Mouse (Mus musculus) retina, postnatal 1 day (tissue): Measurements from ENCODE around the gene Hoxd9.

Experiments
- DNase-seq: peaks from one replicate; pipeline ENCODE4 v3.0.0-alpha.2; 2012

The Hoxd9 gene

DNA sequence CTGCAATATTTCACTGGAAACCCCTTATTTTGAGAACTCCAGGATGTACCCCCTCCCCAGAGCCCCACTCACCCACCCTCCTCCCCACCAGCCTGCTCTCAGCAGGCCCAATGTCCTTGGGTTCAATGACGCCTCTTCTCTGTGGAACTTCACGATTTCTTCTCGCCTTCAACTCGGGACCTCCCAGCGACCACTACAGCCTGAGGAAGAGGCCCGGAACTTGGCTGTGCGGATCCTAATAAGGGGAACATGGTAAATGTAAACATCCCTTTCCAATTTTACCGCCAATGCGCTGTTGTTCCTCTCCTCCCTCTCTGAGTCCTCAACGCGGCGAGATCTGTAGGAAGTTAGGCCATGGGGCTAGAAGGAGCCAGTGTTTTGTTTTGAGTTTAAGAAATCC lies 13.4 kb upstream of the Hoxd9 start:
- DNase-seq: no peak

DNA sequence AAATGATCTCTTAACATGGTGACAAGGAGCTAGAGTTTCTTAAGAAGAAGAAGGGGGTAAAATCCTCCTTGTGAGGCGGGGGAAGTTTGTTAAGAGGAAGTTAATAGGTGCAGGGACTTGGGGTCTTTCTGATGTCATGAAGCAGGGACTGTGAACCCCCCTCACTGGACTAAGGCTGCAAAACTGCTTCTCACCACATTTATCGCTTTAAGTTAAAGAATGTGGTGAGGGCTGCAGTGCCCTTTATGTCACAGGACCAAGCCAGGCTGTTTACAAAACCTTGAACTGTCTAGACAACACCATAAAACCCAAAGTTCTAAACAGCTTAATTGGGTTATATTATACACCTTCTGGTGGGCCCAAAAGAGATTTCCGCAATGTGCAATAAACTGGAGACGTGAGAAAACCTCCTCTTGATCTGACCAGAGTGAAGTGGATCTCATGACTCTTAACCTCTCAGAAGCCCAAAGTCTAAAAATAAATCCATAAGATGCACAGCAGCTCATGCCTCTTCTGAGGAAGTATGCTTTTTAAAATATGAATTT lies 12.4 kb upstream of the Hoxd9 start:
- no peak for DNase-seq

DNA sequence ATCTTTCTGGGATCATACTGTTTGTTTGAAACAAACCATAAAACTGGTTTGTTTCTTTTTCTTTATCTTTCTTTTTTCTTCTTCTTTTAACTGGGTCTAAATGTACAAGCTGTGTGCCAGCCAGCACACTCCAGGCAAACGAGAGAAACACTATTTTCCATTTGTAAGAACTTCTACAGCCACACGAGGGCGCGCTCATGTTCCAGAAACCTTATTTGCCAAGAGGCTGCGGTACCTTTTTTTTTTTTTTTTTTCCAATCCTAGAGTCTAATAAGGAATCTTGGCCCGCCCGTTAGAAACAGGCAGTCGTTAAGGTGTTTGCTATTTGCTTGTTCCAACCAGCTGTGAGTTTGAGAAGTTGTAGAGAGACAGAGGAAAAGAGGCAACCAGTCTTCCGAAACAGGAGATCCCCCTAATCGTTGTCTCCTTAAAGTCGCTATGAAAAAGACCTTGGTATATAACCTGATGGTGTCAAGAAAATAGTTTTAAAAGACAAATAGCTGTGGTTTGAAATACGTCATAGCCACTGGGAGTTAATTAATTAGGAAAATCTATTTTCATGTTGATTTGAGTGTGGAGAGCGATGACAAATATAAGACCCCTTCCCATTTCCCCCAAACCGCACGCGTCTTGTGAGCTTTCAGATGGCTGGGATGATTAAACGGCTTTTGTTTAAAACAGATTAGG lies 11.1 kb upstream of the Hoxd9 start:
- DNase-seq: peak; percentile 83

DNA sequence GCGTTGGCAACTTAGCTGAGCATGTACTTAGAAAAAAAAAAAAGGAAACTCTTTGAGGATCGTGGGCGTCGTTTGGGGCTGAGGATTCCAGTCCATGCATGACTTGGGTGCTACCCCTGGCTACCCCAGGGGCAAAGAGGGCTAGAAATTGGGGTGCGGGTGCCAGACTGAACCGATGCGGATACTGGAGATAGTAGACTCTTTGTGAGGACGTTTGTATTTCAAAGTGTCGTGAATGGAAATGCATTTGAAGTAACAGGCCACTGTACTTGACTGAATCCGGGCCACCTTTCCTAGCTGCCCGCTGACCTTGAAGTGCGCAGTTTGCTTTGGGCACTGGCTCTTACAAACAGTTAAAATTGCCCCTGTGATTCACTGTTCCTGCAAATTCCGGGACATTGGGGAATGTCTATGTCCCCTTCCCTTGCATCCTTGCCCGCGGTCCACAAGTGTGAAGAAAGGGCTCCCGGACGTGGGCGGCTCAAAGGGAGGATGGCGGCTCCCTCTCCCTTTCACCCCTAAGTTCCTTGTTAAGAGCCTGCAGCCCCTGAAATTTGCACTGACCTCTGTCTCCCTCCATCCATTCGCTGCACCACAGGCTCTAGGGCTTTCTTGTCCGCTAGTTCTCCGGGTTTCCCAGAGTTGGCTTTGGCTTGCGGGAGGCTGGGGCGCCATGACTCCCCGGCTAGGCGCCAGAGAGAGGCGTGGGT lies 10.4 kb upstream of the Hoxd9 start:
- no peak for DNase-seq

DNA sequence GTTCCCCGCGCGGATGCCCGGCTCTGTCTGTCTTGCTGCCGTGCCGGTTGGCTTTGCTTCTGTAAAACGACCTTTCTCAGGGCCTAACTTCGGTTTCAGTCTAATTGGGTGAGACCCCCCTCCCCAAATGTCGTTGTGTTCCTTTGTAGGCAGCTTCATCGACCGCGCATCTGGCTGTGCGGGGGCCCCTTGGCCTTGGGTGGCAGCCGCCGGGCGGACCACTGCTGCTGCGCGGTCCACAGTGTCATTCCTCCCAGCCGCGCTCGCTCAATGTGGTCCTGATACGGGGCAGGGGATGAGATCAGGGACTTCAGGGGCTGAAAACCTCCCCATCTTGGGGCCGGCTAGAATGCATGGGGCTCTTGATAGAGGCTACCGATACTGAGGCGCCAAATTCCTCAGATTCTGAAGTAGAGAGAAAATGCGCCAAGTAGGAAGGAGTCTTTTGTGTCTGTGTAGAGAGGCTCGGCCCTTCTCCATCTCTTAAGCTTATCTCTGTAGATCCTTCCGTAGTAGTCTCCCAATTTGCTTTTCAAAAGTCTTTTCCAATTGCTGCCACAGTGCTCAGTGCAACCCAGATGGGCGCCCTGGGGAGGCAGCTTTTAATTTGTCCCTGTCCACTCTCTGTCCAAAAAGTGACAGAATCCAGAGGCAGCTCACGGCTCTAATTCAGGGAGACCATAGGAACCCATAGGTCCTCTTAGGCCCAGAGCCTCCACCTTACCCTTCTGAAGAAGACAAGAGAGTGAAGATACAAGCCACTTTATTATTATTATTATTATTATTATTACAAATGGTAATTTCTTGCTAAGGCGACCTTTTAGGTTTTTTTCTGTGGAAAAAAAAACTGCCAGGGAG lies 9.6 kb upstream of the Hoxd9 start:
- no peak for DNase-seq

DNA sequence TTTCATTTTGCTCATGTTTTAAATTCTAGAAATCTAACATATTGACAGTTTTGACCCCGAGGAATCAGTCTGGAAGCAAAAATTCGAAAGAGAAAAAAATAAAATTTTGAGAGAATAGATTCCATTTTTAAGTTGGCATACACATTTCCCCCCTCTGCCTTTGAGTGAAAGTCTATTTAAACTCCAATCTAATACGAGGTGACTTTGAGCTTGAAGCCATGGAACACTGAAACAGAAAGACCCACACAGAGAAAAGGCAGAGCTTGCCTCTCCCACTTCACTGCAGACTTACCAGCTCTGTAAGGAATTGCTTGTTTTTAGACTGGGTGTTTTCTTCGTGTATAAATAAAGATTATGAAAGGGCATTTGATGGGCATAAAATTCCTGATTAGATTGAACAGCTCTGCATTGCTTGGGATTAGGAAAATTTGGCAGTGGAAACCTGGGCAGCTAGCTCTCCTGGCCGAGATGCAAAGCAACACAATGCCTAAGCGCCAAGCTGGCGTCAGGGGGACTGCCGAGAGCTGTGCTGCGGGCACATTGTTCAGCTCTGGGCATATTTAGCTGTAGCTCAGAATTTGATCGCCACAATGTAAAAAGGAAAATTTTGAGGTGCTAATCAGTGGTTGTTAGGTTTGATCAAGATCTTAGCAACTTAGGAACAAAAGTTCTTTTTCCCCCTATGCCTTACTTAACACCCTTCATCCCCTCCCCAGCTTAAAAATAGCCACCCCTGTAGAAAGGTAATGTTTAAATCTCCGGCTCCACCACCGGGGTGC lies 8.5 kb upstream of the Hoxd9 start:
- DNase-seq: no peak

DNA sequence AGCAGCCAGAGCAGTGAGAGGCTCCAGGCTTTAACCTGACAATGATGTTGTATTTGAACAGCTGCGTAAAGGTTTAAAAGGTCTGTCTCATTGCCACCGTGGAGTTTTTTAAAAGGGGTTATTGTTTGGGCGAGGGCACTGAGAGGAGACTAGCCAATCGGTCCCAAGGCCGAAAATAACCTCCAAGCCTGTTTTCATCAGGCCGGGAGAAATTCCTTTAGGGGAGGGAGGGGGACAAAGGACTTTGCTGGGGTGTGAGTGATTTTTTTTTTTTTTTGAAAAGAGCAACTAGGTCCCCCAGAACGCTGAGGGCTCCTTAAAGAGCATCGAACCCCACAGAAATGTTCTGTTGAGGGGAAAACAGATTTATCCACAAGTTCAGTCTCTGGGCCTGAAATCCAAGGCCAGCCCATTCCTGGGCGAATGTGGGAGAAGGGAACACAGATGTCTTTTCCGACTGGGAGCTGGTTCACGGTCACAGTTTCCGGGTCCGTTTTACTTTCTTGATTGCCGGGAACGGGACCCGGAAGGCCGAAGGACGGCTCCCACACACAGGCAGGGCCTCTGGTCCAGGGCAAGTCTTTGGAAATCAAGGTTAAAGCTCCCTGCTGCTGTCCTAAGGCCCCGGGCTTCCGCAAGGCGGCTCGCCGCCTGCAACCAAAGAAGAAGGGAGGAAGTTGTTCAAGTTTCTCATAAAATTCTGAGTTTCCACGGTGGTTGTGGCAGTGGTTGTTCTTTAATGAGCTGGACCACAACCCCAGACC lies 7.8 kb upstream of the Hoxd9 start:
- DNase-seq: no peak

DNA sequence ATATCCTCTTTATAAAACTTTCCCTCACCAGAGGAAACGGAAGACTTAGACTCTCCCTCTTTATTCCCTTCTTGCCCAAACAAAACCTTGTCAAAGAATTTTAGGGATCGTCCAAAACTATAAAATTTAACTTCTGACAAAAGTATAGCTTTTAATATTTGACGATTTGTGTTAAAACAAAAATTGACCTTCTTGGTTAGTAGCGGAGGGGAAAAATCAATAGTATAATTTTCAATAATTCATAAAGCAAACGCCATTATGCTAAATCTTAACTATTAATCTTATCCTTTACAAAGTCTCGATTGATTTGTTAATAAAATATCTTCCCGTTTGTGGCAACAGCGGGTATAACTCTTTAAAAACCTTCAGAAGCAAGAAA lies 7.2 kb upstream of the Hoxd9 start:
- no peak for DNase-seq

DNA sequence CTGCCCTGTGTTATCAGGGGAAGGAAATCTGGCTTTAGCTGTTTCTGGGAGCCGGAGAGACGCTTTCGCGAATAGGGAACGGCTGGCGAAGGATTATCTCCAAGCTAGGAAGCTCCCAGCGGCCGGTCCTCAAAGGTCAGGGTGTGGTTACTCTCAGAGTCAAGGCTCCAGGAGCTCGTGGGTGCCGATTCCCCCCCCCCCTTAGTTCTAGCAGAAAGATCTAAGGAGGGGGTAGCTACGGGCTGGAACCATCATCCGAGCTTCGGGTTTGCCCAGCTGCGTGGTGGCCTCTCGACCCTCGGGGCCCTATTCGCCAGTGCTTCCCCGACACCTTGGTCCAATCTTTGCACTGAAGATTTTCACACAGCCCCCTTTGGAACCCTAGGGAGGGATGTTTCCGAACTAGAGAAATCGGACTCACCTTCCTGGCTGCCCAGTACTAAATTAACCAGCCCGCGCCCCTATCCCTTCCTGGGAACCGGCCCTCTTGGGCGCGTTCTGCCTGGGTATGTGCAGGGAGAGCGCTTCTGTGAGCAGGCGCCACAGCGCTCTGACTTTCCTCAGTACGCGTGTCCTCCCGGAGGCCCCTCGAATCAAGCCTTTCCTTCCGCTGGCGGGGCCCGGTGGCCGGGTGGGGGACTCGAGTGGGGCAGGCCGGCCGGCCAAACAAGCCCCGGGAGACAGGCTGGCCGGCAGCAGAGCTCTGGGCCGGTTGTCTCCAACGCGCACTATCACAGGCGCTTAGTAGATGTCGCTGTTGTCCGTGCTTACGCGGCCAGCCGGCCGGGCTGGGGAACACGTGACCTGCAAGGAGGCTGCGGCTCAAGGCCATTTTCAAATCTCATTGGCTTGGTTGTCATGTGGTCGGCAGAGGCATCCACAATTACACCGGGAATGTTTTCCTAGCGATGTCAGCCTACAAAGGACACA lies 6.2 kb upstream of the Hoxd9 start, which contains the start of gene Hoxd10:
TSS of gene Hoxd10 (plus strand) at position 903 of the 930 bp plus-strand sequence.
- peak; percentile 79 for DNase-seq

DNA sequence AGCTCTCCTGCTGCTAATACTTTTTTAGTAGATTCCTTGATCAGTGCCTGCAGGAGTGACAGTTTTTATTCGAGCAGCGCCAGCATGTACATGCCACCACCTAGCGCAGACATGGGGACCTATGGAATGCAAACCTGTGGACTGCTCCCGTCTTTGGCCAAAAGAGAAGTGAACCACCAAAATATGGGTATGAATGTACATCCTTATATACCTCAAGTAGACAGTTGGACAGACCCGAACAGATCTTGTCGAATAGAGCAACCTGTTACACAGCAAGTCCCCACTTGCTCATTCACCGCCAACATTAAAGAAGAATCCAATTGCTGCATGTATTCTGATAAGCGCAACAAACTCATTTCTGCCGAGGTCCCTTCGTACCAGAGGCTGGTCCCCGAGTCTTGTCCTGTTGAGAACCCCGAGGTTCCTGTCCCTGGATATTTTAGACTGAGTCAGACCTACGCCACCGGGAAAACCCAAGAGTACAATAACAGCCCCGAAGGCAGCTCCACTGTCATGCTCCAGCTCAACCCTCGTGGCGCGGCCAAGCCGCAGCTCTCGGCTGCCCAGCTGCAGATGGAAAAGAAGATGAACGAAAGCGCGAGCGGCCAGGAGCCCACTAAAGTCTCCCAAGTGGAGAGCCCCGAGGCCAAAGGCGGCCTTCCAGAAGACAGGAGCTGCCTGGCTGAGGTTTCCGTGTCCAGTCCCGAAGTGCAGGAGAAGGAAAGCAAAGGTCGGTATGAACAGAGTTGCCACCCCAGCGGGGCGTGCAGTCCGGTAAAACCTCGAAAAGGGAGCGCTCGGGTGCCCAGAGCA lies 5.3 kb upstream of the Hoxd9 start:
- no peak for DNase-seq

DNA sequence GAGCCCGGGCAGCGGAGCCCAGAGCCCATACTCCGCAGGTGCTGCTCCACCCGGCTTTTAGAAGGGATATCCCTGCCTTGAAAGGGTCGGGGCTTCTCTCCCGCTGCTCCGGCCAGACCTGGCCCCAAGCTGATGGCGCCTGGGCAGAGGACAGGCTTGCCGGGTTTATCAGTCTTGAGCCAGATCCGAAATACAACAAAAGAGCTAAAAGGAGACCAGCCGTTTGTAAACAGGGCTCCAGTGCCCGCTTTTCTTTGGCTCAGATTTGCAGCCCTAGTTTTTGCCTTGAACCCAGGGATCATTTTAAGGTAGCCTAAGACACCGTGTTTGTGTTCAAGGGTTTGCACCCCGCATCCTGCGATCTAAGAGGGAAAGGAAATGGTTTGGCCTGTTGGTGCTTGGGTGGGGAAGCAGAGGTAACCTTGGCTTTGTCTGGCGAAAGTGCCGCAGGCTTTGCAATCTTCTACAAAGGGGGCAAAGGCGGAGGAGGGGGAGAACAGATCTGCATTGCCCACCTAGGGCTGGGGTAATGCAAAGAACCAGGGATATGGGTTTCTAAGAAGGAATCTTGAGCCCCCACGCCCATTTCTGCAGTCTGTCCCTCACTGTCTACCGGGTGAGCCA lies 4.6 kb upstream of the Hoxd9 start:
- DNase-seq: no peak

DNA sequence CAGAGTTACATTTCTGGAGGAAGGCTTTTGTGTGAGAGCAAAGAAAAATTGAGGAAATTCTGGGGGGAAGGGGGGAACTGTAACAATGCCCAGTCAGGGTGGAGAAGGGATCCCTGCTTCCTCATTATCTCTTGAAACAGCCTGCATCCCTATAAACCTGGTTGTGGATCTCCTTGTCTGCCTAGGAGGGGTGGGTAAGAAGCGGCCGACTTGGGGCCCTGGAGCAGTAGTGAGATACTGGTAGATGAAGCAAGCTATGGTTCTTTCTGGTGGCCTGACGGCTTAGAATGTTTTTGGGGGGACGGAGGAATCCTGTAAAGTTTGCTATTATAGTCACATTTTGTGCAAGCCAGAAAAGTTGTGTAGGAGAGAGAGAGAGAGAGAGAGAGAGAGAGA lies 4.1 kb upstream of the Hoxd9 start:
- no peak for DNase-seq

DNA sequence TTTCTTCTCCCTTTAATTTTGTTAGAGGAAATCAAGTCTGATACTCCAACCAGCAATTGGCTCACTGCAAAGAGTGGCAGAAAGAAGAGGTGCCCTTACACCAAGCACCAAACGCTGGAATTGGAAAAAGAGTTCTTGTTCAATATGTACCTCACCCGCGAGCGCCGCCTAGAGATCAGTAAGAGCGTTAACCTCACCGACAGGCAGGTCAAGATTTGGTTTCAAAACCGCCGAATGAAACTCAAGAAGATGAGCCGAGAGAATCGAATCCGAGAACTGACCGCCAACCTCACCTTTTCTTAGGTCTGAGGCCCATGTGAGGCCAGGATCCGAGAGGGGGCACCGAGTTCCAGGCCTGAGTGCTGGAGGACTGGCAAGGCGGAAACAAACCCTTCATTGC lies 3.5 kb upstream of the Hoxd9 start:
- DNase-seq: peak; percentile 62

DNA sequence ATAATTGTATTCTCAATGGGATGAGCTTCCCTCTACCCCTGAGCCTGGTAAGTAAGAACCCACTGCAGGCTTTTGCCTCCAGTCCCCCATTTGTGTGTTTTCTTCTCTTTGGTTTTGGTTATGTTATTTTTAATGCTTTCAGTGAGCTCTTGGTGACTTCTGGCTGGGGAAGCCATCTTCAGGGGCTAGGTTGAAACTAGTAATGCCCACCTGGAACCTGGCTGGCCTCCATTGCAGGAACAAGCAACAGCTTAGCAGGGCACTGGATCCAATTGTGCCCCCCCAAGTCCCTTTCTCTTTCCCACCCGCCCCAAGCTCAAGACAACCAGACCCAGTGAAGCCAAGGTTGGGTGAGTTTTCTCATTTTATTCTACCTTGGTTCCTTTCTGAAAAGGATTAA lies 2.1 kb upstream of the Hoxd9 start:
- no peak for DNase-seq

DNA sequence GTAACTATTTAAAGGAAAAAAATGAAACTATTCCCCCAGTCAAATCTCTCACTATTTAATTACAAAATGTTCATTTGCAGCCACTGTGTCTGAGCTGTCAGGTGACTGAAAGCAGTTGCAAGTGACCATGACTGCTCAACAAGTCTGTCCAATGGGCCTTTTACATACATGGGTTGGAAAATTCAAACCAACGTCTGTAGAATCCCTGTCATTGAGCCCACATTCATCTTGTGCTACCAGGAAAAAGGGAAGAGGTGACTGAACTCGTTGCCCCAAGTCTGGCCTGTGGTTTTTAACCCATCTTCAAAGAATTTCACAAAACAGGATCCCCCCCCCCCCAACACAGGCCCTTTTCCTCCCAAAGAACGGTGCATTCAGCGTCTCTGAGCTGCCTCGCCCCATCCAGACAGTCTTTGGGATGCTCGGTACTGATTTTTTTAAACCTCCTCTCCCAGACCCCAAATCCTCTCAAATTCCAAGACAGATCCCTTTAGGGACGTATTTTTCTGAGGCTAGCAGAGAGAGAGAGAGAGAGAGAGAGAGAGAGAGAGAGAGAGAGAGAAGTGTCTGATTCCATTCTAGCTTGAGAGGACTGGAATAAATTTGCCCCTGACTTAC lies 1.6 kb upstream of the Hoxd9 start:
- no peak for DNase-seq

DNA sequence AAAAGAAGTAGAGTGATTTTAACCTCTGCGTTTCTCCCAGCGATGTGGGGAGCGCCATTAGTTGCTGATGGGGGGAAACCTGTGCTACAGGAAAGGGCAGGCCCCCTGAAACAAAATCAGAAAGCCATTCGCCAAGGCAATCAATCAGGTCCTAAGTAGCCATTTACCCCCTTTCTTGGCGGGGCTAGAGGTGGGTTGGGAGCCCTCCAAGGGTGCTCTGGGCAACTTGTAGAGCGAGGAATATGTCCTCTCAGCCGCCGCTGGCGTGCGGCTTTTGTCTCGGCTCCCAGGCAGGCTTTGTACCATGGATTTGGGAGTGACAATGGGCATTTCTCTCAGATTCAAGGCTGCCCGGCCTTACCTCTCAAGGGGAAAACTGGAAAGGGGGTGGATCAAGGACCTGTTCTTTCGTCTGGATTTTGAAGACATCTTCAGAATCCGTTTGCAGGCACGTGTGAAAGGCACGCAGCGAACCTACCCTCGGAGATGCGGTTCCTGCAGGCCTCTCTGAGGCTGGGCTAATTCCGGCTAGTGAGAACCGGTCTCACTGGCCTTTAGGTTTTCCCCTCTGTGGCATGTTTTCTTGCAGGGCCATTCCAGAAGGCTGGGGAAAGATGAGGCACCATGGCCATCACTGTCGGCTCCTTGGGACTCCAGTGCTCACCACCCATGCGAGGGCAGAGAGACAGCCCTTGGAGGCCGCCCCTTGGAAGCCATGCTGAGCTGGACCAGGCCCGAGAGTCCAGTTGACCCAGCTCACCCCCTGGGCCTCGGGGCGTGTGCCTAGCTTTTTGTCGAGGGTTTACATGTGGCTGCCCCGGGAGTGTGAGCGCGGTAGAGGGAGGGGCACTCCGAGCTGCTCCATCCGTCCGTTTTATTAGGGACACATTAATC lies 838 bp upstream of the Hoxd9 start:
- DNase-seq: no peak

DNA sequence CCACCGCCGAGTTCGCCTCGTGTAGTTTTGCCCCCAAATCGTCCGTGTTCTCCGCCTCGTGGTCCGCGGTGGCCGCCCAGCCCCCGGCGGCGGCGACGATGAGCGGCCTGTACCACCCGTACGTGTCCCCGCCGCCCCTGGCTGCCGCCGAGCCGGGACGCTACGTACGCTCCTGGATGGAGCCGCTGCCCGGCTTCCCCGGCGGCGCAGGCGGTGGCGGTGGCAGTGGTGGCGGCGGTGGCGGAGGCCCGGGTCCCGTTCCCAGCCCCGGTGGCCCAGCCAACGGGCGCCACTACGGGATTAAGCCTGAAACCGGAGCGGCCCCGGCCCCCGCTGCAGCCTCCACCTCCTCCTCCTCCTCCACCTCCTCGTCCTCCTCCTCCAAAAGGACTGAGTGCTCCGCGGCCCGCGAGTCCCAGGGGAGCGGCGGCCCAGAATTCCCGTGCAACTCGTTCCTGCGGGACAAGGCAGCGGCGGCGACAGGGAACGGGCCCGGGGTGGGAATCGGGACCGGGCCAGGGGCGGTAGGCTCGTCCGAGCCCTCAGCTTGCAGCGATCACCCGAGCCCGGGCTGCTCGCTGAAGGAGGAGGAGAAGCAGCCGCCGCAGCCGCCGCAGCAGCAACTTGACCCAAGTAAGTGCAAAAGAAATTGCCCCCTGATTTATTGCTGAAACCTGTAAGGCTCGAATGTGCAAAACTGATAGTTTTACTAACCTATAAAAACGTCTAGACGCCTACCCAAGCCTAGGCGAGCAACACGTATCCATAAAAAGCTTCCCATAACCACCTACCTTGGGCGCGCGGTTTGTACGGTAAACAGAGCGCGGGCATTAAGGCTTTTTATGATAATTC lies 900 bp downstream of the Hoxd9 start:
- DNase-seq: no peak
